Mouse (Mus musculus) urinary bladder, postnatal 36 days (tissue): ENCODE results near the gene Drd1.

Experiments
- DNase-seq, 2 experiments: peaks; one replicate each; pipeline ENCODE4 v3.0.0; 2022; ENCODE audit warnings: low spot score in 2 of 2, mixed read lengths in 1 of 2

Gene Drd1

GRCm38 (mm10) chr13:54073491-54073890, 18.0 kb upstream of the Drd1 start:
- no peak for DNase-seq

GRCm38 (mm10) chr13:54073066-54073465, 17.6 kb upstream of the Drd1 start:
- peak in 1 of 2 experiments; percentile 55 for DNase-seq

- DNase-seq: no peak
Measured at GRCm38 (mm10) chr13:54072526-54073057, 17.1 kb upstream of the Drd1 start.

- DNase-seq: peak; percentile 53 to 71
Measured at GRCm38 (mm10) chr13:54071606-54072331, 16.3 kb upstream of the Drd1 start, which contains the start of gene Sfxn1. Gene Sfxn1, plus strand, starts transcription at chr13:54071869.

- DNase-seq: no peak
Measured at GRCm38 (mm10) chr13:54071011-54071410, 15.5 kb upstream of the Drd1 start.

- no peak for DNase-seq
Measured at GRCm38 (mm10) chr13:54067617-54068166, 12.2 kb upstream of the Drd1 start.

- DNase-seq: no peak
Measured at GRCm38 (mm10) chr13:54066081-54066746, 10.7 kb upstream of the Drd1 start.

GRCm38 (mm10) chr13:54063292-54063691, 7.8 kb upstream of the Drd1 start:
- no peak for DNase-seq

- DNase-seq: no peak
Measured at GRCm38 (mm10) chr13:54062068-54062467, 6.6 kb upstream of the Drd1 start.

GRCm38 (mm10) chr13:54054962-54055361, 543 bp downstream of the Drd1 start:
- no peak for DNase-seq

GRCm38 (mm10) chr13:54051641-54052040, 3.9 kb downstream of the Drd1 start:
- no peak for DNase-seq

GRCm38 (mm10) chr13:54048679-54049352, 6.7 kb downstream of the Drd1 start:
- DNase-seq: no peak

GRCm38 (mm10) chr13:54040256-54040655, 15.2 kb downstream of the Drd1 start:
- DNase-seq: no peak

- no peak for DNase-seq
Measured at GRCm38 (mm10) chr13:54037936-54038335, 17.6 kb downstream of the Drd1 start.

- no peak for DNase-seq
Measured at GRCm38 (mm10) chr13:54035541-54035940, 20.0 kb downstream of the Drd1 start.

- DNase-seq: no peak
Measured at GRCm38 (mm10) chr13:54033653-54034052, 21.9 kb downstream of the Drd1 start.

- no peak for DNase-seq
Measured at GRCm38 (mm10) chr13:54027079-54027478, 28.4 kb downstream of the Drd1 start.

- no peak for DNase-seq
Measured at GRCm38 (mm10) chr13:54023311-54023710, 32.2 kb downstream of the Drd1 start.

GRCm38 (mm10) chr13:54008716-54009115, 46.8 kb downstream of the Drd1 start:
- DNase-seq: no peak
